Mouse (Mus musculus): ENCODE results near the gene Arsb.

DNA sequence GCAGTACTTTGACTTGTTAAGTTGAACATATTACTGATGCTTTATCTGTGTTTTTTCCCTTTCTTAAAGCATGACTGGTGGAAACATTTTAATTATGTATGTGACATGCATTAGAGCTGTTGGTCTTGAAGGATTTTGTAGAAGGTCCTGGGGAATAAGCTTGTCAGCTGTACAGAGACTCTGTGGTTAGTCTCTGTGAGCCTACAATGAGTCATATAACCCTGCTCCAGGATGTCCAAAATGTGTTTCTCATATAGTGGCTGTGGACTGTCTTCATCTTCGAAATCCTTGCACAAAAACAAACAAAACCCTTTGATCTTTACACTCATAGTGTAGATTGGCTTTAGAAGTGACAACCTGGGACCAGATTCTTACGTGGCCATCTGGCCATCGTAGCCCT is 110.7 kb downstream of the Arsb start:
- TF ChIP-seq EP300 (IDR thresholded peaks at IDR 0.05; ENCODE audit: insufficient read depth, low read depth, low read length) (no peak), POLR2A (IDR thresholded peaks at IDR 0.05; ENCODE audit: insufficient read depth, low read depth, low read length) (no peak)

All from heart, adult 2 months (tissue).